Mouse (Mus musculus): Measurements from ENCODE around the gene Slc6a6.

Slc6a6 gene

GRCm38 (mm10) chr6:91720588-91721214, 36.8 kb downstream of the Slc6a6 start:
- DNase-seq (ENCODE audit: low read depth, low spot score): no peak

- no peak for DNase-seq (ENCODE audit: low read depth, low spot score)
Observed at GRCm38 (mm10) chr6:91721215-91721701, 37.4 kb downstream of the Slc6a6 start.

- DNase-seq (ENCODE audit: low read depth, low spot score): peak; percentile 31
Observed at GRCm38 (mm10) chr6:91727361-91727760, 43.5 kb downstream of the Slc6a6 start.

- peak; percentile 83 for DNase-seq (ENCODE audit: low read depth, low spot score)
Observed at GRCm38 (mm10) chr6:91728939-91729619, 45.2 kb downstream of the Slc6a6 start.

- DNase-seq (ENCODE audit: low read depth, low spot score): peak; percentile 97
Observed at GRCm38 (mm10) chr6:91729677-91730127, 45.8 kb downstream of the Slc6a6 start.

GRCm38 (mm10) chr6:91732138-91732537, 48.3 kb downstream of the Slc6a6 start:
- peak; percentile 90 for DNase-seq (ENCODE audit: low read depth, low spot score)

- peak; percentile 95 for DNase-seq (ENCODE audit: low read depth, low spot score)
Observed at GRCm38 (mm10) chr6:91736471-91736870, 52.6 kb downstream of the Slc6a6 start.

- DNase-seq (ENCODE audit: low read depth, low spot score): no peak
Observed at GRCm38 (mm10) chr6:91737451-91737850, 53.6 kb downstream of the Slc6a6 start.

GRCm38 (mm10) chr6:91738058-91738457, 54.2 kb downstream of the Slc6a6 start:
- DNase-seq (ENCODE audit: low read depth, low spot score): no peak

- peak; percentile 74 for DNase-seq (ENCODE audit: low read depth, low spot score)
Observed at GRCm38 (mm10) chr6:91741046-91741445, 57.2 kb downstream of the Slc6a6 start.

GRCm38 (mm10) chr6:91742466-91742865, 58.6 kb downstream of the Slc6a6 start:
- no peak for DNase-seq (ENCODE audit: low read depth, low spot score)

GRCm38 (mm10) chr6:91742995-91743394, 59.1 kb downstream of the Slc6a6 start:
- DNase-seq (ENCODE audit: low read depth, low spot score): no peak

GRCm38 (mm10) chr6:91743886-91744285, 60.0 kb downstream of the Slc6a6 start:
- DNase-seq (ENCODE audit: low read depth, low spot score): no peak

GRCm38 (mm10) chr6:91745246-91745645, 61.4 kb downstream of the Slc6a6 start:
- DNase-seq (ENCODE audit: low read depth, low spot score): no peak

GRCm38 (mm10) chr6:91745947-91746582, 62.2 kb downstream of the Slc6a6 start:
- no peak for DNase-seq (ENCODE audit: low read depth, low spot score)

- DNase-seq (ENCODE audit: low read depth, low spot score): no peak
Observed at GRCm38 (mm10) chr6:91746776-91747175, 62.9 kb downstream of the Slc6a6 start.

GRCm38 (mm10) chr6:91750976-91751375, 67.1 kb downstream of the Slc6a6 start:
- peak; percentile 49 for DNase-seq (ENCODE audit: low read depth, low spot score)

- no peak for DNase-seq (ENCODE audit: low read depth, low spot score)
Observed at GRCm38 (mm10) chr6:91752884-91753283, 69.0 kb downstream of the Slc6a6 start.

GRCm38 (mm10) chr6:91754098-91754497, 70.2 kb downstream of the Slc6a6 start:
- DNase-seq (ENCODE audit: low read depth, low spot score): no peak

- no peak for DNase-seq (ENCODE audit: low read depth, low spot score)
Observed at GRCm38 (mm10) chr6:91754845-91755244, 71.0 kb downstream of the Slc6a6 start.

GRCm38 (mm10) chr6:91762051-91762742, 78.3 kb downstream of the Slc6a6 start:
- peak; percentile 31 for DNase-seq (ENCODE audit: low read depth, low spot score)

- no peak for DNase-seq (ENCODE audit: low read depth, low spot score)
Observed at GRCm38 (mm10) chr6:91767550-91767949, 83.7 kb downstream of the Slc6a6 start.

All from 3T3-L1 (cell line).